In genomic region chr5:150451281-150452003, GRCm38 (mm10) we compare ENCODE assay signal across 19 mouse cellular contexts.
DNase-seq lines count a peak whose midpoint lies in the region; ATAC-seq and TF ChIP-seq lines count a peak whose summit lies in the region.
"Had no signal": no experiment of that assay in that cellular context is flagged by ENCODE, and none has a peak within 500 bp of the region (broad histone marks: within the 10 kb centered on the region; RNA-seq: fewer than 3 reads in every experiment).

No protein-coding gene starts in this region.

- H3K4me3 ChIP-seq in lung, adult 2 months (replicated peaks; ENCODE audit: extremely low read depth, low read depth, low read length): no peak overlapping the region
- no peak overlapping the region for H3K4me3 ChIP-seq in lung, postnatal 0 days (ENCODE audit: low read depth, low read length)
- no peak overlapping the region for H3K4me3 ChIP-seq in midbrain, embryonic 14.5 days (replicated peaks; ENCODE audit: low read depth, low read length)
- H3K4me3 ChIP-seq: embryonic facial prominence, embryonic 10.5 days; forebrain, embryonic 13.5 days; hindbrain, embryonic 13.5 days had no signal

- no peak overlapping the region for H3K4me2 ChIP-seq in lung, postnatal 0 days (replicated peaks; ENCODE audit: low read depth, low read length)
- no peak overlapping the region for H3K4me2 ChIP-seq in midbrain, embryonic 14.5 days (ENCODE audit: low read length)
- H3K4me2 ChIP-seq: forebrain, embryonic 13.5 days; hindbrain, embryonic 13.5 days had no signal

- TF ChIP-seq POLR2A in lung, adult 2 months (IDR thresholded peaks at IDR 0.05; ENCODE audit: borderline replicate concordance, extremely low read depth, low read depth, low read length): no peak

- H3K9ac ChIP-seq in lung, postnatal 0 days (replicated peaks; ENCODE audit: low read depth): no peak overlapping the region
- no peak overlapping the region for H3K9ac ChIP-seq in midbrain, embryonic 14.5 days (replicated peaks; ENCODE audit: low read length)
- H3K9ac ChIP-seq: forebrain, embryonic 13.5 days; hindbrain, embryonic 13.5 days had no signal

- no peaks in the 10 kb centered on the region for H3K4me1 ChIP-seq in lung, adult 2 months (ENCODE audit: control insufficient read depth, insufficient read depth, low read length)
- H3K4me1 ChIP-seq in lung, postnatal 0 days (ENCODE audit: insufficient read depth, low read depth, low read length): peaks cover 7% of the 10 kb centered on the region; the same call in 1 of the 2 replicates
- no peaks in the 10 kb centered on the region for H3K4me1 ChIP-seq in midbrain, embryonic 14.5 days (ENCODE audit: control insufficient read depth, insufficient read depth, low read length)
- H3K4me1 ChIP-seq: embryonic facial prominence, embryonic 10.5 days; forebrain, embryonic 13.5 days; hindbrain, embryonic 13.5 days had no signal

- TF ChIP-seq EP300 in lung, postnatal 0 days (IDR thresholded peaks at IDR 0.05): peak; percentile 95

- H3K9me3 ChIP-seq in lung, postnatal 0 days (ENCODE audit: low read length): no peaks in the 10 kb centered on the region; the same call in 1 of the 2 replicates
- no peaks in the 10 kb centered on the region for H3K9me3 ChIP-seq in midbrain, embryonic 14.5 days (ENCODE audit: control insufficient read depth, low read length)
- H3K9me3 ChIP-seq: hindbrain, embryonic 13.5 days had no signal

- WGBS in lung, adult 2 months: 68% methylated on average over 9 of the region's 9 CpGs
- 56% methylated on average over 9 of the region's 9 CpGs for WGBS in lung, postnatal 0 days
- WGBS in midbrain, embryonic 14.5 days: 85% methylated on average over 9 of the region's 9 CpGs

- no peaks in the 10 kb centered on the region for H3K36me3 ChIP-seq in lung, postnatal 0 days (ENCODE audit: insufficient read depth, low read length)
- H3K36me3 ChIP-seq in midbrain, embryonic 14.5 days (ENCODE audit: control insufficient read depth, insufficient read depth, low read length): peaks cover 87% of the 10 kb centered on the region

- ATAC-seq in lung, postnatal 0 days: peak; percentile 87
- ATAC-seq in midbrain, embryonic 14.5 days (ENCODE audit: low FRiP score, low TSS enrichment): no peak
- no peak for ATAC-seq in frontal cortex, adult (ENCODE audit: low TSS enrichment)
- ATAC-seq: activated CD4-positive, CD25-positive, alpha-beta regulatory T cell, adult 4 months; forebrain, embryonic 13.5 days; Patski had no signal

- peak overlapping the region; percentile 21; the same call in 1 of the 2 replicates for H3K27ac ChIP-seq in lung, postnatal 0 days (ENCODE audit: low read length)
- H3K27ac ChIP-seq in midbrain, embryonic 14.5 days (replicated peaks; ENCODE audit: low read depth, low read length): no peak overlapping the region
- H3K27ac ChIP-seq: embryonic facial prominence, embryonic 10.5 days; forebrain, embryonic 13.5 days; hindbrain, embryonic 13.5 days had no signal

- no peaks in the 10 kb centered on the region for H3K27me3 ChIP-seq in lung, postnatal 0 days (replicated peaks; ENCODE audit: insufficient read depth, low read length)
- H3K27me3 ChIP-seq in midbrain, embryonic 14.5 days (ENCODE audit: control insufficient read depth, insufficient read depth, low read length): no peaks in the 10 kb centered on the region
- H3K27me3 ChIP-seq: forebrain, embryonic 13.5 days; hindbrain, embryonic 13.5 days; Patski had no signal

- peak; percentile 89 for DNase-seq in heart, adult 11 months
- DNase-seq in heart, postnatal 36 days: no peak
- DNase-seq in lung, adult 2 months: peak; percentile 34
- DNase-seq in lung, postnatal 10 days: no peak
- DNase-seq in lung, postnatal 0 days (ENCODE audit: low spot score): peak; percentile 85
- no peak for DNase-seq in midbrain, embryonic 14.5 days
- no peak for DNase-seq in gastrocnemius, postnatal 4 days (ENCODE audit: low spot score in 2 of 2)
- DNase-seq: adrenal gland, adult 2 months; adrenal gland, postnatal 25 days; cerebellum, adult 2 months; cerebellum, postnatal 10 days; gastrocnemius, postnatal 10 days; heart, postnatal 10 days had no signal

- no peak for TF ChIP-seq CTCF in lung, adult 2 months (IDR thresholded peaks at IDR 0.05; ENCODE audit: insufficient read depth, low read length)
- no peak for TF ChIP-seq CTCF in lung, postnatal 0 days (IDR thresholded peaks at IDR 0.05)

- intact Hi-C loops in heart, postnatal 36 days (cut with DNase I): loop anchor here (5.0 kb wide), 1 partner anchor 211 kb away; no protein-coding TSS in a partner anchor

Comparison
In these comparisons a context has a peak if more than half of its experiments do, and no peak if none do; other contexts are left out.
1. DNase-seq: peak in heart, adult 11 months (single experiment), lung, adult 2 months (single experiment) and lung, postnatal 0 days (single experiment); none in heart, postnatal 36 days (0 of 2), lung, postnatal 10 days (single experiment), midbrain, embryonic 14.5 days (single experiment) and gastrocnemius, postnatal 4 days (0 of 2).